Mouse (Mus musculus) hindbrain, postnatal 0 days (tissue): Measurements from ENCODE around the gene Gpr152. TPM values are rescaled to one million over a fixed set of nuclear protein-coding genes. Genes with fewer than 3 reads are reported as not detected.

ENCODE experiments used
- ATAC-seq: fragments of 200-750 bp; cut with Nextera tagmentation; 2 replicates; pipeline ENCODE4 v1.8.0; 2017; ENCODE audit warnings: mild to moderate bottlenecking, moderate TSS enrichment, moderate library complexity
- DNase-seq: peaks from one replicate; pipeline ENCODE4 v3.0.0-alpha.2; 2015; ENCODE audit warnings: low spot score
- H3K27ac ChIP-seq: fragments of 300-500 bp; sonication (generic); 2 replicates; pipeline ENCODE4 v1.5.1; 2014; ENCODE audit warnings: mild to moderate bottlenecking
- H3K27me3 ChIP-seq: fragments of 300-500 bp; sonication (generic); 2 replicates; pipeline ENCODE4 v1.6.1; 2014; ENCODE audit warnings: low read length, mixed read lengths; ENCODE audit not compliant: insufficient read depth
- H3K36me3 ChIP-seq: fragments of 300-500 bp; sonication (generic); 2 replicates; pipeline ENCODE4 v1.6.1; 2014; ENCODE audit warnings: low read length, mixed read lengths; ENCODE audit not compliant: insufficient read depth
- H3K4me1 ChIP-seq: fragments of 300-500 bp; sonication (generic); 2 replicates; pipeline ENCODE4 v1.6.1; 2014; ENCODE audit warnings: antibody characterized with exemption, low read length, mixed read lengths; ENCODE audit not compliant: insufficient read depth
- H3K4me2 ChIP-seq: fragments of 300-500 bp; sonication (generic); 2 replicates; pipeline ENCODE4 v1.6.1; 2014; ENCODE audit warnings: low read depth, mild to moderate bottlenecking, low read length, moderate library complexity, mixed read lengths
- H3K4me3 ChIP-seq: fragments of 300-500 bp; sonication (generic); 2 replicates; pipeline ENCODE4 v1.5.1; 2014; ENCODE audit warnings: low read length
- H3K9ac ChIP-seq: fragments of 300-500 bp; sonication (generic); replicated peaks from 2 replicates; pipeline ENCODE4 v1.6.1; 2014; ENCODE audit warnings: mild to moderate bottlenecking, low read length, moderate library complexity, mixed read lengths
- H3K9me3 ChIP-seq: fragments of 300-500 bp; sonication (generic); 2 replicates; pipeline ENCODE4 v1.6.1; 2016; ENCODE audit warnings: low read length, mixed read lengths
- CTCF ChIP-seq: IDR thresholded peaks from 2 replicates; pipeline ENCODE4 v1.5.1; 2016; ENCODE audit warnings: antibody characterized with exemption, control low read depth, low read depth
- WGBS: fragments of 180-500 bp; shearing (Covaris S2); extraction: QIAGEN DNeasy Blood & Tissue Kit; methylation state at CpG from one replicate; pipeline ENCODE4 v1.1.7; 2014; 5-methylcytosine and 5-hydroxymethylcytosine counted together
- polyA plus RNA-seq: library from polyadenylated mRNA; unstranded; fragments of >200 nt; fragmentation: Nextera tagmentation; extraction: Ambion mirVana; gene quantifications from 2 replicates; pipeline ENCODE4 v1.2.1, GENCODE M21; 2015
- total RNA-seq: library from RNA; depleted of rRNA; stranded (reverse); fragments of >200 nt; gene quantifications from 2 replicates; pipeline ENCODE4 v1.2.3, GENCODE M21; 2014

Gene Gpr152
- total and polyA plus RNA-seq, 2 experiments from 2014 or later, result 0.05 to 0.37 TPM

GRCm38 (mm10) chr19:4190831-4191334 lies 51.3 kb downstream of the Gpr152 start, which contains the start of gene Tbc1d10c:
Gene Tbc1d10c (minus strand): TSS chr19:4191284.
- H3K4me3 ChIP-seq, result peak within 1 kb of the TSS; percentile 93
- peaks cover 21% of the 10 kb centered on the region; the same call in 1 of the 2 replicates for H3K36me3 ChIP-seq
- H3K9ac ChIP-seq, result peak within 1 kb of the TSS; percentile 99
- no peak for DNase-seq
- peaks cover 10% of the 10 kb centered on the region for H3K4me1 ChIP-seq
- no peak for ATAC-seq
- H3K27me3 ChIP-seq, result no peaks in the 10 kb centered on the region
- no peaks in the 10 kb centered on the region for H3K9me3 ChIP-seq
- H3K4me2 ChIP-seq, result peak within 1 kb of the TSS; percentile 82
- WGBS, result 65% methylated on average over 4 of the region's 4 CpGs
- peak within 1 kb of the TSS; percentile 94 for H3K27ac ChIP-seq
- no peak for TF ChIP-seq CTCF

- TF ChIP-seq CTCF, result peak; percentile 72
- peak; percentile 96 for DNase-seq
Observed at GRCm38 (mm10) chr19:4191528-4192250, 52.1 kb downstream of the Gpr152 start, which contains the start of gene Ppp1ca. Gene Ppp1ca (plus strand): TSS chr19:4192065.

GRCm38 (mm10) chr19:4192251-4192985 lies 52.8 kb downstream of the Gpr152 start:
- no peak for TF ChIP-seq CTCF

More at GRCm38 (mm10) chr19:4191528-4192250, 52.1 kb downstream of the Gpr152 start, which contains the start of gene Ppp1ca:
- Histone ChIP-seq H3K9ac (peak within 1 kb of the TSS; percentile 99), H3K4me1 (peaks cover 10% of the 10 kb centered on the region), H3K4me2 (peak within 1 kb of the TSS; percentile 82), H3K27ac (peak within 1 kb of the TSS; percentile 94), H3K9me3 (no peaks in the 10 kb centered on the region), H3K4me3 (peak within 1 kb of the TSS; percentile 93), H3K27me3 (no peaks in the 10 kb centered on the region), H3K36me3 (peaks cover 26% of the 10 kb centered on the region; the same call in 1 of the 2 replicates)
- peak; percentile 95 for ATAC-seq
- 6% methylated on average over 40 of the region's 47 CpGs for WGBS

GRCm38 (mm10) chr19:4193129-4193528 lies 53.5 kb downstream of the Gpr152 start:
- peaks cover 10% of the 10 kb centered on the region for H3K4me1 ChIP-seq
- no peak for ATAC-seq
- no peaks in the 10 kb centered on the region for H3K27me3 ChIP-seq
- H3K9ac ChIP-seq, result peak overlapping the region; percentile 99
- H3K36me3 ChIP-seq, result peaks cover 26% of the 10 kb centered on the region; the same call in 1 of the 2 replicates
- DNase-seq, result no peak
- WGBS, result 41% methylated on average over 6 of the region's 6 CpGs
- no peaks in the 10 kb centered on the region for H3K9me3 ChIP-seq
- H3K27ac ChIP-seq, result peak overlapping the region; percentile 94; the same call in 1 of the 2 replicates
- peak overlapping the region; percentile 93 for H3K4me3 ChIP-seq
- peak overlapping the region; percentile 82 for H3K4me2 ChIP-seq
- TF ChIP-seq CTCF, result no peak

More at GRCm38 (mm10) chr19:4192251-4192985, 52.8 kb downstream of the Gpr152 start:
- Histone ChIP-seq H3K9me3 (no peaks in the 10 kb centered on the region), H3K9ac (peak overlapping the region; percentile 99), H3K27ac (peak overlapping the region; percentile 94), H3K4me2 (peak overlapping the region; percentile 82), H3K4me3 (peak overlapping the region; percentile 93), H3K4me1 (peaks cover 10% of the 10 kb centered on the region), H3K27me3 (no peaks in the 10 kb centered on the region), H3K36me3 (peaks cover 26% of the 10 kb centered on the region; the same call in 1 of the 2 replicates)
- 2% methylated on average over 47 of the region's 52 CpGs for WGBS
- DNase-seq (peak; percentile 60), ATAC-seq (peak; percentile 57)

- Histone ChIP-seq H3K4me3 (no peak overlapping the region), H3K27me3 (no peaks in the 10 kb centered on the region), H3K36me3 (peaks cover 26% of the 10 kb centered on the region; the same call in 1 of the 2 replicates), H3K9me3 (no peaks in the 10 kb centered on the region), H3K4me1 (peaks cover 10% of the 10 kb centered on the region), H3K27ac (peak overlapping the region; percentile 45; the same call in 1 of the 2 replicates), H3K4me2 (no peak overlapping the region), H3K9ac (no peak overlapping the region)
- TF ChIP-seq CTCF, result no peak
- DNase-seq (no peak), ATAC-seq (no peak)
- WGBS, result 78% methylated on average over 8 of the region's 8 CpGs
Observed at GRCm38 (mm10) chr19:4194021-4194724, 54.6 kb downstream of the Gpr152 start.
